Mouse (Mus musculus): Measurements from ENCODE around the gene Xpa.
"Not testable (repeated sequence)": the region's sequence is repeated elsewhere in the genome, so short reads cannot be mapped to it uniquely, and the experiment has no call there.

Gene Xpa

GRCm38 (mm10) chr4:46195781-46196487 lies at the start of gene Xpa:
Gene Xpa (minus strand): TSS chr4:46196311.
- peak; percentile 97 for DNase-seq

- no peak for DNase-seq
Measured at GRCm38 (mm10) chr4:46235871-46236270, 39.8 kb upstream of the Xpa start.

GRCm38 (mm10) chr4:46234739-46235138 lies 38.6 kb upstream of the Xpa start:
- DNase-seq, result no peak

GRCm38 (mm10) chr4:46226972-46227535 lies 30.9 kb upstream of the Xpa start:
- peak; percentile 4 for DNase-seq

GRCm38 (mm10) chr4:46221090-46221489 lies 25.0 kb upstream of the Xpa start:
- no peak for DNase-seq

GRCm38 (mm10) chr4:46202562-46203126 lies 6.5 kb upstream of the Xpa start:
- no peak for DNase-seq

GRCm38 (mm10) chr4:46201834-46202561 lies 5.9 kb upstream of the Xpa start:
- DNase-seq, result peak; percentile 58

GRCm38 (mm10) chr4:46198064-46198463 lies 2.0 kb upstream of the Xpa start:
- no peak for DNase-seq

GRCm38 (mm10) chr4:46196513-46196912 lies 402 bp upstream of the Xpa start:
- peak; percentile 22 for DNase-seq

- not testable (repeated sequence) for DNase-seq
Measured at GRCm38 (mm10) chr4:46192011-46192410, 4.1 kb downstream of the Xpa start.

GRCm38 (mm10) chr4:46186466-46186865 lies 9.6 kb downstream of the Xpa start:
- no peak for DNase-seq

- DNase-seq, result no peak
Measured at GRCm38 (mm10) chr4:46185890-46186289, 10.2 kb downstream of the Xpa start.

- DNase-seq, result no peak
Measured at GRCm38 (mm10) chr4:46185423-46185822, 10.7 kb downstream of the Xpa start.

GRCm38 (mm10) chr4:46182181-46182580 lies 13.9 kb downstream of the Xpa start:
- no peak for DNase-seq

GRCm38 (mm10) chr4:46181168-46181567 lies 14.9 kb downstream of the Xpa start:
- no peak for DNase-seq

- no peak for DNase-seq
Measured at GRCm38 (mm10) chr4:46177496-46177895, 18.6 kb downstream of the Xpa start.

GRCm38 (mm10) chr4:46177018-46177417 lies 19.1 kb downstream of the Xpa start:
- DNase-seq, result no peak

- no peak for DNase-seq
Measured at GRCm38 (mm10) chr4:46176313-46176712, 19.8 kb downstream of the Xpa start.

GRCm38 (mm10) chr4:46171761-46172160 lies 24.4 kb downstream of the Xpa start:
- DNase-seq, result no peak

- no peak for DNase-seq
Measured at GRCm38 (mm10) chr4:46165831-46166230, 30.3 kb downstream of the Xpa start.

GRCm38 (mm10) chr4:46164027-46164426 lies 32.1 kb downstream of the Xpa start:
- DNase-seq, result no peak

- no peak for DNase-seq
Measured at GRCm38 (mm10) chr4:46151903-46152544, 44.1 kb downstream of the Xpa start.

GRCm38 (mm10) chr4:46146881-46147280 lies 49.2 kb downstream of the Xpa start:
- peak; percentile 21 for DNase-seq
